Mouse (Mus musculus): ENCODE data around the gene Cacng2. TPM values are rescaled to one million over a fixed set of nuclear protein-coding genes. Genes with fewer than 3 reads are reported as not detected.
"Not testable (repeated sequence)": the region's sequence is repeated elsewhere in the genome, so short reads cannot be mapped to it uniquely, and the experiment has no call there.

Gene Cacng2
- polyA plus RNA-seq, 1 experiment from 2014 or later: 2.5 TPM

- Histone ChIP-seq H3K4me1 (no peaks in the 10 kb centered on the region), H3K9me3 (no peaks in the 10 kb centered on the region), H3K36me3 (replicated peaks) (no peaks in the 10 kb centered on the region), H3K9ac (no peak overlapping the region), H3K27ac (no peak overlapping the region), H3K27me3 (no peaks in the 10 kb centered on the region), H3K4me2 (no peak overlapping the region), H3K4me3 (replicated peaks) (no peak overlapping the region)
- ATAC-seq (ENCODE audit: low FRiP score): no peak
- 65% methylated on average over 7 of the region's 7 CpGs for WGBS
Measured at GRCm38 (mm10) chr15:78045314-78045713, 74.5 kb downstream of the Cacng2 start.

- Histone ChIP-seq H3K9me3 (no peaks in the 10 kb centered on the region), H3K36me3 (replicated peaks) (no peaks in the 10 kb centered on the region), H3K4me3 (replicated peaks) (no peak overlapping the region), H3K27ac (no peak overlapping the region), H3K4me2 (no peak overlapping the region), H3K9ac (no peak overlapping the region), H3K4me1 (no peaks in the 10 kb centered on the region), H3K27me3 (no peaks in the 10 kb centered on the region)
- 80% methylated on average over 6 of the region's 6 CpGs for WGBS
- ATAC-seq (ENCODE audit: low FRiP score): no peak
Measured at GRCm38 (mm10) chr15:78044826-78045225, 75.0 kb downstream of the Cacng2 start.

GRCm38 (mm10) chr15:78042706-78043105, 77.1 kb downstream of the Cacng2 start:
- WGBS: 86% methylated on average over 8 of the region's 8 CpGs
- Histone ChIP-seq H3K4me2 (no peak overlapping the region), H3K4me3 (replicated peaks) (no peak overlapping the region), H3K9ac (no peak overlapping the region), H3K27me3 (no peaks in the 10 kb centered on the region), H3K4me1 (no peaks in the 10 kb centered on the region), H3K9me3 (no peaks in the 10 kb centered on the region), H3K27ac (no peak overlapping the region), H3K36me3 (replicated peaks) (no peaks in the 10 kb centered on the region)
- ATAC-seq (ENCODE audit: low FRiP score): no peak

- no peak overlapping the region for H3K4me2 ChIP-seq
- H3K36me3 ChIP-seq (replicated peaks): no peaks in the 10 kb centered on the region
- no peak overlapping the region for H3K27ac ChIP-seq
- H3K4me1 ChIP-seq: no peaks in the 10 kb centered on the region
- no peaks in the 10 kb centered on the region for H3K9me3 ChIP-seq
- 91% methylated on average over 10 of the region's 10 CpGs for WGBS
- no peak overlapping the region for H3K4me3 ChIP-seq (replicated peaks)
- H3K27me3 ChIP-seq: no peaks in the 10 kb centered on the region
- no peak overlapping the region for H3K9ac ChIP-seq
- ATAC-seq (ENCODE audit: low FRiP score): no peak
Measured at GRCm38 (mm10) chr15:78037626-78038025, 82.2 kb downstream of the Cacng2 start.

- ATAC-seq (ENCODE audit: low FRiP score): no peak
- no peaks in the 10 kb centered on the region for H3K4me1 ChIP-seq
- H3K27ac ChIP-seq: no peak overlapping the region
- no peak overlapping the region for H3K4me3 ChIP-seq (replicated peaks)
- no peaks in the 10 kb centered on the region for H3K36me3 ChIP-seq (replicated peaks)
- no peak overlapping the region for H3K4me2 ChIP-seq
- no peak overlapping the region for H3K9ac ChIP-seq
- H3K9me3 ChIP-seq: no peaks in the 10 kb centered on the region
- WGBS: 65% methylated on average over 2 of the region's 2 CpGs
- no peaks in the 10 kb centered on the region for H3K27me3 ChIP-seq
Measured at GRCm38 (mm10) chr15:78036586-78036985, 83.2 kb downstream of the Cacng2 start.

- Histone ChIP-seq H3K9ac (no peak overlapping the region), H3K36me3 (replicated peaks) (no peaks in the 10 kb centered on the region), H3K4me3 (replicated peaks) (no peak overlapping the region), H3K9me3 (no peaks in the 10 kb centered on the region), H3K27ac (no peak overlapping the region), H3K4me2 (no peak overlapping the region), H3K4me1 (no peaks in the 10 kb centered on the region), H3K27me3 (0 out of 2 replicates have a peak, but pooled peaks cover 3% of the 10 kb centered on the region)
- no peak for ATAC-seq (ENCODE audit: low FRiP score)
- WGBS: 71% methylated on average over 8 of the region's 8 CpGs
Measured at GRCm38 (mm10) chr15:78029938-78030337, 89.9 kb downstream of the Cacng2 start.

- Histone ChIP-seq H3K4me1 (no peaks in the 10 kb centered on the region), H3K9me3 (no peaks in the 10 kb centered on the region), H3K4me3 (replicated peaks) (no peak overlapping the region), H3K4me2 (no peak overlapping the region), H3K27ac (no peak overlapping the region), H3K27me3 (0 out of 2 replicates have a peak, but pooled peaks cover 3% of the 10 kb centered on the region), H3K36me3 (replicated peaks) (no peaks in the 10 kb centered on the region), H3K9ac (no peak overlapping the region)
- 87% methylated on average over 6 of the region's 6 CpGs for WGBS
- ATAC-seq (ENCODE audit: low FRiP score): no peak
Measured at GRCm38 (mm10) chr15:78026521-78026920, 93.3 kb downstream of the Cacng2 start.

GRCm38 (mm10) chr15:78024211-78024610, 95.6 kb downstream of the Cacng2 start:
- 73% methylated on average over 4 of the region's 4 CpGs for WGBS
- H3K4me1 ChIP-seq: peaks cover 3% of the 10 kb centered on the region; the same call in 1 of the 2 replicates
- 0 out of 2 replicates have a peak, but pooled peaks cover 3% of the 10 kb centered on the region for H3K27me3 ChIP-seq
- no peak overlapping the region for H3K9ac ChIP-seq
- H3K9me3 ChIP-seq: no peaks in the 10 kb centered on the region
- no peaks in the 10 kb centered on the region for H3K36me3 ChIP-seq (replicated peaks)
- no peak for ATAC-seq (ENCODE audit: low FRiP score)
- H3K27ac ChIP-seq: no peak overlapping the region
- H3K4me3 ChIP-seq (replicated peaks): no peak overlapping the region
- H3K4me2 ChIP-seq: no peak overlapping the region

- Histone ChIP-seq H3K27ac (no peak overlapping the region), H3K27me3 (peaks cover 15% of the 10 kb centered on the region; the same call in 1 of the 2 replicates), H3K4me3 (replicated peaks) (no peak overlapping the region), H3K9me3 (no peaks in the 10 kb centered on the region), H3K4me2 (no peak overlapping the region), H3K9ac (no peak overlapping the region), H3K36me3 (replicated peaks) (no peaks in the 10 kb centered on the region), H3K4me1 (no peaks in the 10 kb centered on the region)
- no peak for ATAC-seq (ENCODE audit: low FRiP score)
- WGBS: 100% methylated on average over 1 of the region's 1 CpGs
Measured at GRCm38 (mm10) chr15:78014046-78014445, 105.8 kb downstream of the Cacng2 start.

- H3K4me2 ChIP-seq; H3K9ac ChIP-seq; H3K27me3 ChIP-seq; H3K36me3 ChIP-seq (replicated peaks); ATAC-seq (ENCODE audit: low FRiP score); H3K27ac ChIP-seq; H3K4me1 ChIP-seq; H3K4me3 ChIP-seq (replicated peaks); H3K9me3 ChIP-seq: not testable (repeated sequence)
- WGBS: 95% methylated on average over 8 of the region's 8 CpGs
Measured at GRCm38 (mm10) chr15:78008206-78008605, 111.6 kb downstream of the Cacng2 start.

- Histone ChIP-seq H3K27ac (no peak overlapping the region), H3K4me1 (peaks cover 7% of the 10 kb centered on the region; the same call in 1 of the 2 replicates), H3K9me3 (no peaks in the 10 kb centered on the region), H3K27me3 (no peaks in the 10 kb centered on the region; the same call in 1 of the 2 replicates), H3K4me2 (no peak overlapping the region), H3K36me3 (replicated peaks) (no peaks in the 10 kb centered on the region), H3K4me3 (replicated peaks) (no peak overlapping the region), H3K9ac (no peak overlapping the region)
- WGBS: 65% methylated on average over 9 of the region's 9 CpGs
- no peak for ATAC-seq (ENCODE audit: low FRiP score)
Measured at GRCm38 (mm10) chr15:78003929-78004328, 115.9 kb downstream of the Cacng2 start.

GRCm38 (mm10) chr15:78001400-78001799, 118.4 kb downstream of the Cacng2 start:
- Histone ChIP-seq H3K36me3 (replicated peaks) (no peaks in the 10 kb centered on the region), H3K27ac (no peak overlapping the region), H3K9me3 (no peaks in the 10 kb centered on the region), H3K4me3 (replicated peaks) (no peak overlapping the region), H3K9ac (no peak overlapping the region), H3K27me3 (no peaks in the 10 kb centered on the region), H3K4me2 (no peak overlapping the region), H3K4me1 (peaks cover 22% of the 10 kb centered on the region)
- no peak for ATAC-seq (ENCODE audit: low FRiP score)
- WGBS: 17% methylated on average over 5 of the region's 5 CpGs

- Histone ChIP-seq H3K4me3 (replicated peaks) (no peak overlapping the region), H3K27ac (no peak overlapping the region), H3K36me3 (replicated peaks) (no peaks in the 10 kb centered on the region), H3K9me3 (no peaks in the 10 kb centered on the region), H3K27me3 (peaks cover 11% of the 10 kb centered on the region), H3K9ac (no peak overlapping the region), H3K4me2 (no peak overlapping the region), H3K4me1 (peaks cover 5% of the 10 kb centered on the region; the same call in 1 of the 2 replicates)
- WGBS: 74% methylated on average over 5 of the region's 5 CpGs
- ATAC-seq (ENCODE audit: low FRiP score): no peak
Measured at GRCm38 (mm10) chr15:77988541-77988940, 131.3 kb downstream of the Cacng2 start.
